Mouse (Mus musculus) monocyte, adult 5-6 weeks (primary cell): ENCODE data around the gene Ikbke. TPM values are rescaled to one million over a fixed set of nuclear protein-coding genes. Genes with fewer than 3 reads are reported as not detected.

Source experiments
- ATAC-seq: fragments of 153-309, 156-312 bp; replicated peaks from 2 replicates; pipeline ENCODE4 v1.8.0; 2017; ENCODE audit warnings: mild to moderate bottlenecking; ENCODE audit not compliant: low TSS enrichment, insufficient number of reproducible peaks, severe bottlenecking, poor library complexity, low FRiP score
- total RNA-seq: library from RNA; stranded (forward); fragments of 200-1000, 200-491, 200-594 nt; gene quantifications from 3 replicates; pipeline ENCODE4 v1.2.3, GENCODE M21; 2017

Ikbke gene
- total RNA-seq, 1 experiment from 2014 or later, result 8.7 TPM

GRCm38 (mm10) chr1:131208800-131209199 lies 70.6 kb downstream of the Ikbke start:
- ATAC-seq, result no peak

GRCm38 (mm10) chr1:131208081-131208480 lies 71.3 kb downstream of the Ikbke start:
- ATAC-seq, result no peak

- ATAC-seq, result peak; percentile 62; the same call in 1 of the 2 replicates
These were observed 71.9 kb downstream of the Ikbke start for GRCm38 (mm10) chr1:131207531-131207930.

- no peak for ATAC-seq
These were observed 73.1 kb downstream of the Ikbke start for GRCm38 (mm10) chr1:131206342-131206741.

- ATAC-seq, result no peak
These were observed 74.9 kb downstream of the Ikbke start for GRCm38 (mm10) chr1:131204461-131204860.

Other genes with a start within 250 kb of the Ikbke start
- 205 to 262 TPM (median 212 TPM) in 3 replicates for gene Mapkapk2, start 181.8 kb downstream of the Ikbke start, total RNA-seq
- 0.67 to 5.1 TPM (median 0.68 TPM) in 3 replicates for gene Dyrk3, start 141.3 kb downstream of the Ikbke start, total RNA-seq
- 4.0 to 11.8 TPM (median 9.0 TPM) in 3 replicates for gene Eif2d, start 126.4 kb downstream of the Ikbke start, total RNA-seq
- gene Rassf5, start 34.3 kb downstream of the Ikbke start, total RNA-seq, result 231 to 259 TPM (median 238 TPM) in 3 replicates
- gene Srgap2, start 247.7 kb upstream of the Ikbke start, total RNA-seq, result 13.8 to 37.1 TPM (median 27.7 TPM) in 3 replicates
- 0.48 to 0.87 TPM (median 0.75 TPM) in 3 replicates for gene Fam72a, start 248.3 kb upstream of the Ikbke start, total RNA-seq